Mouse (Mus musculus): Measurements from ENCODE around the gene Fam234b. TPM values are rescaled to one million over a fixed set of nuclear protein-coding genes. Genes with fewer than 3 reads are reported as not detected.
A peak's percentile ranks its signal among the peaks of the same experiment; 100 is the strongest.

The Fam234b gene
- polyA plus RNA-seq, 1 experiment from 2014 or later: 17.1 TPM

DNA sequence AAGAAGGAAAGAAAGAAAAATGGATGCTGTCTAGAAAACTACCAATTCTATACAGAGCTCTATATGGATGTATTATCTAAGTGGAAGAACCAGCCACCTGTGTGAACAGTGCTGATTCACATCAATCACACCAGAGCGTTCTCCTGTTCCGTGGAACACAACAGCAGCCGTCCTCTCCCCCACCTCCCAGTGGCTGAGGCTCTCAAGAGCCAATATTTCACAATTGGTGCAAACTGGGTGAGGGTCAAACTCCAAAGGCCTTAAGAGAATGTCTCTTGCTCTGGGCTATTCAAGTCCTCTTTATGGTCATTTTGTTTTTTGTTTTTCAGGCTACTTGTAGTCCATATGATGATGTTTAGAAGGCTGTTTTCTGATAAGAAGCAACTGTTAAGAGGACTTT, 32.6 kb upstream of the Fam234b start:
- Histone ChIP-seq H3K9me3 (ENCODE audit: low read length) (no peaks in the 10 kb centered on the region), H3K9ac (replicated peaks) (peak overlapping the region; percentile 16; the same call in 1 of the 2 replicates), H3K27me3 (ENCODE audit: insufficient read depth, low read length) (no peaks in the 10 kb centered on the region), H3K4me1 (ENCODE audit: insufficient read depth) (peaks cover 50% of the 10 kb centered on the region), H3K27ac (ENCODE audit: low read depth) (peak overlapping the region; percentile 97), H3K36me3 (replicated peaks; ENCODE audit: insufficient read depth, low read length) (peaks cover 11% of the 10 kb centered on the region; the same call in 1 of the 2 replicates), H3K4me2 (ENCODE audit: low read depth, low read length) (peak overlapping the region; percentile 75), H3K4me3 (ENCODE audit: low read depth, low read length) (peak overlapping the region; percentile 74)
- TF ChIP-seq CTCF (IDR thresholded peaks at IDR 0.05; ENCODE audit: low read depth): no peak
- 0 out of 2 replicates have a peak, but pooled peaks have one; percentile 9 for TF ChIP-seq EP300 (IDR thresholded peaks at IDR 0.05; ENCODE audit: low read depth)
- ATAC-seq (peak; percentile 24), DNase-seq (peak; percentile 58)
- 35% methylated on average over 3 of the region's 3 CpGs for WGBS (ENCODE audit: insufficient replicate concordance)

DNA sequence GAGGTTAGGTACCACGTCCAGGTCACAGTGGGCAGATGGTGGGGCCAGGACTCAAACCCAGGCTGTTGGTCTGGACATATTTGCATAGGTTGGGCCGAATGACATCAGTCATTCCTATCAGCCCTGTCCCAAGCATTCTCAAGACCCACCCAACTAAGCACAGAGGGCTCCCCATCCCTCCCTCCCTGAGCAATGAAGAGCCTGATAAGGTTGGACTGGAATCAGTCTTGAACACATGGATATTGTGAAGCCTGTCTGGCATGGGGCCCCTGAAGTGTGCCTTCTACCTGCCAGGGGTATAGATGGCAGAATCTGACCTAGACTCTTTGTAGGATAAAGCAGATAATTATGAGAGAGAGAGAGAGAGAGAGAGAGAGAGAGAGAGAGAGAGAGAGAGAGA, 32.1 kb upstream of the Fam234b start:
- Histone ChIP-seq H3K4me2 (ENCODE audit: low read depth, low read length) (peak overlapping the region; percentile 75), H3K27ac (ENCODE audit: low read depth) (peak overlapping the region; percentile 97)
- peak; percentile 62 for DNase-seq

DNA sequence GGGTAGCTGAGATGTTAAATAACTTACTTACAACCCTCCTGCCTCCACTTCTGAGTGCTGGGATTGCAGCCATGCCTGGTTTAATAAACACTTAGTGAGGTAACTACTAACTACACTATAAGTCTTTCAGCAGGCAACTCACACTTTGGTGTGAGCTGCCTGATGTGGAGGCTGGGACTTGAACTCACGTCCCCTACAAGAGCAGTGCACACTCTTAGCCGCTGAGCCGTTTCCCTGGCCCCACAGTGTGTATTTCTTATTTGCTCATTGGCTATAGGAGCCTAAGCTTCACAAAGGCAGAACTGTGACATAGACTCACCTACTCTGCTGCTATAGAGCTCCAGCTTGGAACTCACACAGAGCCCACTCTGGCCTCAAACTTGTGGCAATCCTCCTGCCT, 31.5 kb upstream of the Fam234b start:
- no peak for TF ChIP-seq EP300 (IDR thresholded peaks at IDR 0.05; ENCODE audit: low read depth)
- TF ChIP-seq CTCF (IDR thresholded peaks at IDR 0.05; ENCODE audit: low read depth): no peak
- Histone ChIP-seq H3K4me3 (ENCODE audit: low read depth, low read length) (peak overlapping the region; percentile 74), H3K27me3 (ENCODE audit: insufficient read depth, low read length) (no peaks in the 10 kb centered on the region), H3K9ac (replicated peaks) (peak overlapping the region; percentile 86), H3K4me1 (ENCODE audit: insufficient read depth) (peaks cover 42% of the 10 kb centered on the region), H3K9me3 (ENCODE audit: low read length) (no peaks in the 10 kb centered on the region), H3K36me3 (replicated peaks; ENCODE audit: insufficient read depth, low read length) (peaks cover 11% of the 10 kb centered on the region; the same call in 1 of the 2 replicates), H3K27ac (ENCODE audit: low read depth) (peak overlapping the region; percentile 97), H3K4me2 (ENCODE audit: low read depth, low read length) (peak overlapping the region; percentile 75)
- DNase-seq: no peak
- no peak for ATAC-seq
- WGBS (ENCODE audit: insufficient replicate concordance): 40% methylated on average over 3 of the region's 3 CpGs

More for the DNA sequence above, 32.1 kb upstream of the Fam234b start:
- no peaks in the 10 kb centered on the region for H3K27me3 ChIP-seq (ENCODE audit: insufficient read depth, low read length)
- peak; percentile 67 for ATAC-seq
- peaks cover 11% of the 10 kb centered on the region; the same call in 1 of the 2 replicates for H3K36me3 ChIP-seq (replicated peaks; ENCODE audit: insufficient read depth, low read length)
- peaks cover 46% of the 10 kb centered on the region for H3K4me1 ChIP-seq (ENCODE audit: insufficient read depth)
- H3K9ac ChIP-seq (replicated peaks): peak overlapping the region; percentile 16
- WGBS (ENCODE audit: insufficient replicate concordance): 45% methylated on average over 2 of the region's 2 CpGs
- H3K4me3 ChIP-seq (ENCODE audit: low read depth, low read length): peak overlapping the region; percentile 74
- TF ChIP-seq CTCF (IDR thresholded peaks at IDR 0.05; ENCODE audit: low read depth) (no peak), EP300 (IDR thresholded peaks at IDR 0.05; ENCODE audit: low read depth) (peak; percentile 97)
- H3K9me3 ChIP-seq (ENCODE audit: low read length): no peaks in the 10 kb centered on the region

DNA sequence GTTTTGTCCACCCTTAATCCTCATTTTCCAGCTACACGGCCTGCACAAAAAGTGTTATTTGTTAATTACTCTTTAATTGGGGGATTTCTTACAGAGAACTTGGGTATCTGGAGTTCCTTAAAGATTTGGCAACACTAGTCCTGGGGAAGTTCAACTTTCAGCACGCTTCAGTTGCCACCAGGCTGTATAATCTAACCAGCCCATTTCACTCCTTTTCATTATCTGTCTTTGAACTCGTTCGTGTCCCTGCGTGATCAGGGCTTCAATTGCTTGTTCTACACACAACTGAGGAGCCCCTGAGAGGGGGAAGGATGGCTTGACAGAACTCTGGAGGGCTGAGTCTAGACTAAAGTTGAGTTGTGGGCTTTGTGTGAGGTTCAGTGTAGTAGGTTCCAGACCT, 31.1 kb upstream of the Fam234b start:
- Histone ChIP-seq H3K27me3 (ENCODE audit: insufficient read depth, low read length) (no peaks in the 10 kb centered on the region), H3K9ac (replicated peaks) (peak overlapping the region; percentile 86), H3K4me2 (ENCODE audit: low read depth, low read length) (peak overlapping the region; percentile 75), H3K9me3 (ENCODE audit: low read length) (no peaks in the 10 kb centered on the region), H3K36me3 (replicated peaks; ENCODE audit: insufficient read depth, low read length) (peaks cover 11% of the 10 kb centered on the region; the same call in 1 of the 2 replicates), H3K27ac (ENCODE audit: low read depth) (peak overlapping the region; percentile 97), H3K4me1 (ENCODE audit: insufficient read depth) (peaks cover 40% of the 10 kb centered on the region), H3K4me3 (ENCODE audit: low read depth, low read length) (peak overlapping the region; percentile 74)
- ATAC-seq: no peak
- 29% methylated on average over 5 of the region's 5 CpGs for WGBS (ENCODE audit: insufficient replicate concordance)
- peak; percentile 30 for DNase-seq
- TF ChIP-seq CTCF (IDR thresholded peaks at IDR 0.05; ENCODE audit: low read depth) (no peak), EP300 (IDR thresholded peaks at IDR 0.05; ENCODE audit: low read depth) (peak; percentile 89)

DNA sequence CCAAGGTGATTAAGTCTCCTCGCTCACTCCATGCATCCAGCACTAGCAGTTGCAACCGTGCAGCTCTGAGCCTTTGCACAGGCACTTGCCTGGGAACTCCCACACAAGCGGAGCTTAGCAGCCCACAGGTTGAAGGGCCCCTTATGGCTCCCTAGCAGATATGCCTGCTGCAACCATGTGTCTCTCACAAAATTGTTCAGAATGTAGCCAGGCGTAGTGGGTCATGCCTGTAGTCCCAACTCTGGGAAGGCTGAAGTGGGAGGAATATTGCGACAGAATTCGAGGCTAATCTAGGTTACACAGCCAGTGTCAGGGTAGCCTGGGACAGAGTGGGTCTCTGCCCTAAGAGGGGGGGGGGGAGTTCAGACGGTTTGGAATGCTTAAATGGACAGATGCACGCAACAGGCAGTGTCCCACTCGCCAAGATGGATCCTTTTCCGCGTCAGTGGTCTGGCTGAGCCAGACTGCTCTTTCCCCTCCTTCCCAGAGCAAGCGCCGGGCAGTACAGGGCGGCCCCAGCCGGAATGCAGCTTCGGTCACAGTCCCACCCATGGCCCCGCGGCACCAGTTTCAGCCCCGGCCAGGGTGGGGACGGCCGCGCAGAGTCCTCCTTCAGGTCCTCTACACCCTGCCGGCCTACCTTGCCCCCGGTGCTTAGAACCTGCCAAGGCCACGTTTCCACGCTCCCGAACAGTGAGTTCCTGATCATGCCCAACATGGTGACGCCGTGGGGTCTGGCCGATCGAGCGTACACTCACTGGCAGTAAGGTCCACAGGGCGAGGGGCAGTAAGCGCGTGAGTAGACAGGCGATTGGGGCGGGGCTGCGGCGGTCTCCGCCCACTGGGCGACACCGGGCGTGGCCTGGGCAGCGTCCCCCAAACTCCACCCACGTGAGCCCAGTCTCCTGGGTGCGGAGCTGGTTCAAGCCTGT, 30.1 kb upstream of the Fam234b start:
- WGBS (ENCODE audit: insufficient replicate concordance): 4% methylated on average over 46 of the region's 46 CpGs
- peak overlapping the region; percentile 97 for H3K27ac ChIP-seq (ENCODE audit: low read depth)
- no peaks in the 10 kb centered on the region for H3K9me3 ChIP-seq (ENCODE audit: low read length)
- H3K36me3 ChIP-seq (replicated peaks; ENCODE audit: insufficient read depth, low read length): peaks cover 11% of the 10 kb centered on the region; the same call in 1 of the 2 replicates
- DNase-seq: peak; percentile 96
- H3K4me3 ChIP-seq (ENCODE audit: low read depth, low read length): peak overlapping the region; percentile 74
- peaks cover 34% of the 10 kb centered on the region for H3K4me1 ChIP-seq (ENCODE audit: insufficient read depth)
- TF ChIP-seq EP300 (IDR thresholded peaks at IDR 0.05; ENCODE audit: low read depth) (peak; percentile 60), CTCF (IDR thresholded peaks at IDR 0.05; ENCODE audit: low read depth) (no peak)
- peak overlapping the region; percentile 75 for H3K4me2 ChIP-seq (ENCODE audit: low read depth, low read length)
- H3K9ac ChIP-seq (replicated peaks): peak overlapping the region; percentile 86
- peak; percentile 85 for ATAC-seq
- no peaks in the 10 kb centered on the region for H3K27me3 ChIP-seq (ENCODE audit: insufficient read depth, low read length)

DNA sequence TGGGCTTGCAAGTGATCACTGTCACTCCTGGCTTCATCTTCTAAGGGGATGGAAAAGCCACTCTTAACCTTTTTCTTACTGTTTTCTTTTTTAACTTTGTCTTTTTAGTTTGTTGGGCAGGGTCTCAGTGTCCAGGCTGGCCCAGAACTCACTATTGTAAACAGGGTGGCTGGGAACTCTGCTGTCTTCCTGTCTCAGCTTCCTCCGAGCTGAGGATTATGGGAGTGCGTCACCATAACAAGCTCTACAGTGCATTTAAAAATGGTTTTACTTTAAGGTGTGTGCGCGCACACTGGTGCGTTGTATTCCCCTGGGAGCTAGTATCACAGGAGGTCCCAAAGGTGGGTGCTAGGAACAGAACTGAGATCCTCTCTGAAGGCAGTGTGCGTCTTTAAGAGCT, 29.3 kb upstream of the Fam234b start:
- Histone ChIP-seq H3K4me3 (ENCODE audit: low read depth, low read length) (peak overlapping the region; percentile 74), H3K4me1 (ENCODE audit: insufficient read depth) (peaks cover 26% of the 10 kb centered on the region), H3K9me3 (ENCODE audit: low read length) (peaks cover 3% of the 10 kb centered on the region; the same call in 1 of the 2 replicates), H3K27ac (ENCODE audit: low read depth) (peak overlapping the region; percentile 97), H3K36me3 (replicated peaks; ENCODE audit: insufficient read depth, low read length) (peaks cover 6% of the 10 kb centered on the region; the same call in 1 of the 2 replicates), H3K27me3 (ENCODE audit: insufficient read depth, low read length) (no peaks in the 10 kb centered on the region), H3K9ac (replicated peaks) (peak overlapping the region; percentile 86), H3K4me2 (ENCODE audit: low read depth, low read length) (peak overlapping the region; percentile 75)
- WGBS (ENCODE audit: insufficient replicate concordance): 73% methylated on average over 6 of the region's 6 CpGs
- no peak for TF ChIP-seq CTCF (IDR thresholded peaks at IDR 0.05; ENCODE audit: low read depth)
- TF ChIP-seq EP300 (IDR thresholded peaks at IDR 0.05; ENCODE audit: low read depth): no peak
- ATAC-seq (no peak), DNase-seq (no peak)

All from liver, postnatal 0 days (tissue).